Mouse (Mus musculus) neural tube, embryonic 11.5 days (tissue): ENCODE results near the gene H2-Ob. TPM values are rescaled to one million over a fixed set of nuclear protein-coding genes. Genes with fewer than 3 reads are reported as not detected.

Source experiments
- ATAC-seq: fragments of 200-750 bp; cut with Nextera tagmentation; 2 replicates; pipeline ENCODE4 v1.8.0; 2017; ENCODE audit warnings: moderate number of reproducible peaks, mild to moderate bottlenecking, moderate TSS enrichment, moderate library complexity; ENCODE audit not compliant: insufficient read depth, low FRiP score, low TSS enrichment
- DNase-seq: peaks from one replicate; pipeline ENCODE4 v3.0.0-alpha.2; 2015; ENCODE audit warnings: low spot score
- H3K27ac ChIP-seq: fragments of 300-500 bp; sonication (generic); 2 replicates; pipeline ENCODE4 v1.5.1; 2014; ENCODE audit warnings: low read depth, mild to moderate bottlenecking, low read length
- H3K27me3 ChIP-seq: fragments of 300-500 bp; sonication (generic); 2 replicates; pipeline ENCODE4 v1.6.1; 2014; ENCODE audit warnings: mild to moderate bottlenecking, low read length, mixed read lengths; ENCODE audit not compliant: control insufficient read depth, insufficient read depth
- H3K36me3 ChIP-seq: fragments of 300-500 bp; sonication (generic); 2 replicates; pipeline ENCODE4 v1.6.1; 2014; ENCODE audit warnings: mild to moderate bottlenecking, low read length, moderate library complexity, mixed read lengths; ENCODE audit not compliant: control insufficient read depth, insufficient read depth
- H3K4me1 ChIP-seq: fragments of 300-500 bp; sonication (generic); 2 replicates; pipeline ENCODE4 v1.6.1; 2014; ENCODE audit warnings: low read length, mixed read lengths; ENCODE audit not compliant: control insufficient read depth, insufficient read depth
- H3K4me2 ChIP-seq: fragments of 300-500 bp; sonication (generic); 2 replicates; pipeline ENCODE4 v1.6.1; 2014; ENCODE audit warnings: low read depth, mild to moderate bottlenecking, moderate library complexity
- H3K4me3 ChIP-seq: fragments of 300-500 bp; sonication (generic); 2 replicates; pipeline ENCODE4 v1.5.1; 2014; ENCODE audit warnings: low read depth, low read length
- H3K9ac ChIP-seq: fragments of 300-500 bp; sonication (generic); 2 replicates; pipeline ENCODE4 v1.6.1; 2014; ENCODE audit warnings: mild to moderate bottlenecking, low read length
- H3K9me3 ChIP-seq: fragments of 300-500 bp; sonication (generic); 2 replicates; pipeline ENCODE4 v1.6.1; 2016; ENCODE audit warnings: low read length; ENCODE audit not compliant: control insufficient read depth
- WGBS: fragments of 180-500 bp; shearing (Covaris S2); extraction: QIAGEN DNeasy Blood & Tissue Kit; methylation state at CpG from one replicate; pipeline ENCODE4 v1.1.7; 2014; 5-methylcytosine and 5-hydroxymethylcytosine counted together
- polyA plus RNA-seq: library from polyadenylated mRNA; unstranded; fragments of >200 nt; fragmentation: Nextera tagmentation; extraction: Ambion mirVana; gene quantifications from 2 replicates; pipeline ENCODE4 v1.2.1, GENCODE M21; 2014

H2-Ob gene
- polyA plus RNA-seq, 1 experiment from 2014 or later, result not detected

DNA sequence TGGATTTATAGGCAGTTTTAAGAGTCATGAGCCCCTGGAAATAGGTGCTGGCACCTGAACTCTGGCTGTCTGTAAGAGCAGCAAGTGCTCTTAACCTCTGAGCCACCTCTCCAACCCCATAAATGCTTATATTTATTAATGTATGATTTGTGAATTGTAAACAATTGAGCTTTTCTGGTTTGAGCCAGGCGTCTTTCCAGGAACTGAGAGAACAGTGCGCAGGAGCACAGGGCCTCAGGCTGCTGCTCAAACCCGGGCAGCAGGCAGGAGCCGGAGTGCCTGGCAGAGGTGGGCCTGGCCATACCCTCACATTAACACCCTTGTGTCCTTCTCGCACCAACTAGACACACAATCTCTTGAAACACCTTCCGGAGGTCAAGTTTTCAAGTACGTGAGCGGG lies 61.4 kb downstream of the H2-Ob start:
- no peaks in the 10 kb centered on the region for H3K9me3 ChIP-seq

DNA sequence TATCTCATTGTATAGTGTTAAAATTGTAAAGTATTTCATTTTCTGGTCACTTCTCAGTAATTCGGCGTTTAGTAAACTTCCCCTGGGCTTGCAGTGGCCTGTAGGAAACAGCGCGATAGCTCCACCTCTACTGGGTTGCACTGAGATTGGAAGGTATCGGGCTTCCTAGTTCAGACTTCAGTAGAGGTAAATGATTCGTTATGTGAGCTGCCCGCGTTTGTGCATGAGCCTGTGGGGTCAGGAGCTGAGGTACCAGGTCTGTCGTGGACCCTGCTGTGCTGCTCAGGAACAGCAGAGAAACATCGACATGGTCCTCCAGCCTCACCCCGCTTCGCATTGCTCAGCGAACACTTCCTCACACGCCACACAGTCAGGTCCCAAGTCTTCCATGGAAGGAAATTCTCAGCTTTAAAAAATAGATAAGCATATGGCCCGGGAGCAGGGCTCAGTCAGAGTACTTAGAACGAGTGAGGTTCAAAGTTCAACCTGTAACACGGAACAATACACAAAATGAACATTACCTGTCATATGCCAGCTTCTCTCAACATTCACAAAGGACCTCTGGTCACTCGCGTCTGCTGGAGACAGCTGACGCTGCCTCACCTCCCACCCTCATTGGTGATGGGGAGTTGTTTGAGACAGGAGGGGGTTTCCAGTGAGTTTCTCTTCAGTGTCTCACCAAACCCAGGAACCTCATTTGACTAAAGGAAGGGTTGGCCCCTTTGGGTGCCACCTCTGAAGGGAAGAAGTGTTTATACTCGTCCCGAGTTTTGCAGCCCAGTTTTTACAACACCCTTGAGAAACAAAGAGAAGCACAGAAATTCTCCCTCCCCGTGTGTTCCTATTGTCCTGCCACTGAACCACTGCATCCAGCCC lies 62.2 kb downstream of the H2-Ob start:
- no peak overlapping the region for H3K4me2 ChIP-seq
- H3K4me1 ChIP-seq, result no peaks in the 10 kb centered on the region
- H3K4me3 ChIP-seq, result no peak overlapping the region
- ATAC-seq (no peak), DNase-seq (no peak)
- H3K36me3 ChIP-seq, result no peaks in the 10 kb centered on the region
- H3K9ac ChIP-seq, result no peak overlapping the region
- H3K27ac ChIP-seq, result no peak overlapping the region
- no peaks in the 10 kb centered on the region for H3K27me3 ChIP-seq
- no peaks in the 10 kb centered on the region for H3K9me3 ChIP-seq
- 72% methylated on average over 23 of the region's 23 CpGs for WGBS

More for the DNA sequence above, 61.4 kb downstream of the H2-Ob start:
- Histone ChIP-seq H3K4me3 (no peak overlapping the region), H3K4me1 (no peaks in the 10 kb centered on the region), H3K4me2 (no peak overlapping the region), H3K36me3 (no peaks in the 10 kb centered on the region), H3K27ac (no peak overlapping the region), H3K9ac (no peak overlapping the region), H3K27me3 (no peaks in the 10 kb centered on the region)
- 89% methylated on average over 8 of the region's 8 CpGs for WGBS
- DNase-seq, result no peak
- ATAC-seq, result no peak

GRCm38 (mm10) chr17:34301670-34302190 lies 63.0 kb downstream of the H2-Ob start:
- H3K27me3 ChIP-seq, result no peaks in the 10 kb centered on the region
- no peak for ATAC-seq
- H3K36me3 ChIP-seq, result no peaks in the 10 kb centered on the region
- no peak for DNase-seq
- H3K4me1 ChIP-seq, result no peaks in the 10 kb centered on the region
- no peak overlapping the region for H3K4me3 ChIP-seq
- H3K9me3 ChIP-seq, result no peaks in the 10 kb centered on the region
- H3K9ac ChIP-seq, result no peak overlapping the region
- WGBS, result 79% methylated on average over 4 of the region's 4 CpGs
- no peak overlapping the region for H3K27ac ChIP-seq
- no peak overlapping the region for H3K4me2 ChIP-seq

DNA sequence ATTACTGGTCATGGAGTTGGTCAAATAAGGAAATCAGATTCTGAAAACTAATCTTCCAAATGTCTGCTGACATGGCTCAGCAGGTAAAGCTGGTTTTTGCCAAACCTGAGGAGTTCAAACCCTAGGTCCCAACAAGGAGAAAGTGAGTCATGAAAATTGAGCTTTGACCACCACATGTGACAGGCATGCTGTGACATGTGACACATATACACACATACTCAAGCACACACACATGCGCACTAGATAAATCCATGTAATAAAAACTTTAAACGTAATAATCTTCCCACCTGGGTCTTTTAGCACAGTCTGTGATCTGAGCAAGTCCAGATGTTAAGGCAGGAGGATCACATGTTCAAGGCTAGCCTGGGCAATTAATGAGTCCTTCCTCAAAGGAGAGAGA lies 65.1 kb downstream of the H2-Ob start:
- Histone ChIP-seq H3K36me3 (no peaks in the 10 kb centered on the region), H3K4me3 (no peak overlapping the region), H3K9ac (no peak overlapping the region), H3K27ac (no peak overlapping the region), H3K27me3 (no peaks in the 10 kb centered on the region), H3K4me2 (no peak overlapping the region), H3K4me1 (no peaks in the 10 kb centered on the region), H3K9me3 (no peaks in the 10 kb centered on the region)
- ATAC-seq (no peak), DNase-seq (no peak)
- 85% methylated on average over 2 of the region's 2 CpGs for WGBS

Other genes starting within 250 kb of the H2-Ob start
- gene H2-K1, start 238.6 kb upstream of the H2-Ob start, polyA plus RNA-seq, result 20.2 and 23.1 TPM in 2 replicates
- 5.2 and 8.4 TPM in 2 replicates for gene Ring1, start 214.2 kb upstream of the H2-Ob start, polyA plus RNA-seq
- 48.1 and 52.7 TPM in 2 replicates for gene H2-Ke6, start 210.8 kb upstream of the H2-Ob start, polyA plus RNA-seq
- gene Slc39a7, start 207.2 kb upstream of the H2-Ob start, polyA plus RNA-seq, result 89.7 and 108 TPM in 2 replicates
- 25.1 and 27.1 TPM in 2 replicates for gene Rxrb, start 207.1 kb upstream of the H2-Ob start, polyA plus RNA-seq
- 1.5 and 2.9 TPM in 2 replicates for gene Col11a2, start 199.5 kb upstream of the H2-Ob start, polyA plus RNA-seq
- 0.93 TPM in 1 of 2 replicates, not detected in the other for gene H2-Oa, start 146.6 kb upstream of the H2-Ob start, polyA plus RNA-seq
- 9.2 and 10.3 TPM in 2 replicates for gene H2-DMa, start 119.4 kb upstream of the H2-Ob start, polyA plus RNA-seq
- gene Brd2, start 116.3 kb upstream of the H2-Ob start, polyA plus RNA-seq, result 116 and 133 TPM in 2 replicates
- not detected in 2 replicates for gene H2-DMb2, start 95.6 kb upstream of the H2-Ob start, polyA plus RNA-seq
- not detected in 2 replicates for gene H2-DMb1, start 85.8 kb upstream of the H2-Ob start, polyA plus RNA-seq
- 0.68 and 1.3 TPM in 2 replicates for gene Tap1, start 51.4 kb upstream of the H2-Ob start, polyA plus RNA-seq
- gene Psmb9, start 51.1 kb upstream of the H2-Ob start, polyA plus RNA-seq, result 0.80 and 0.96 TPM in 2 replicates
- gene Psmb8, start 41.2 kb upstream of the H2-Ob start, polyA plus RNA-seq, result 2.1 and 3.3 TPM in 2 replicates
- gene Tap2, start 35.4 kb upstream of the H2-Ob start, polyA plus RNA-seq, result 0.59 and 0.60 TPM in 2 replicates
- 2.6 and 4.5 TPM in 2 replicates for gene H2-Ab1, start 18.8 kb downstream of the H2-Ob start, polyA plus RNA-seq
- gene H2-Aa, start 48.9 kb downstream of the H2-Ob start, polyA plus RNA-seq, result not detected in 2 replicates
- gene H2-Eb1, start 67.0 kb downstream of the H2-Ob start, polyA plus RNA-seq, result 0.70 and 1.8 TPM in 2 replicates
- not detected in 2 replicates for gene H2-Eb2, start 86.8 kb downstream of the H2-Ob start, polyA plus RNA-seq
- gene Btnl2, start 115.9 kb downstream of the H2-Ob start, polyA plus RNA-seq, result not detected in 2 replicates
- gene Btnl1, start 138.2 kb downstream of the H2-Ob start, polyA plus RNA-seq, result not detected in 2 replicates
- 1.3 and 1.7 TPM in 2 replicates for gene BC051142, start 159.9 kb downstream of the H2-Ob start, polyA plus RNA-seq
- not detected in 2 replicates for gene Btnl4, start 238.4 kb downstream of the H2-Ob start, polyA plus RNA-seq